Comparison of ENCODE assay signal across 27 mouse cellular contexts in genomic region chr3:96450586-96450896, GRCm38 (mm10). TPM values are rescaled to one million over a fixed set of nuclear protein-coding genes. Genes with fewer than 3 reads are reported as not detected.
A peak's percentile ranks its signal among the peaks of the same experiment; 100 is the strongest.
DNase-seq lines count a peak whose midpoint lies in the region; ATAC-seq and TF ChIP-seq lines count a peak whose summit lies in the region.
"Not testable (repeated sequence)": the region's sequence is repeated elsewhere in the genome, so short reads cannot be mapped to it uniquely, and the experiment has no call there.
"Had no signal": no experiment of that assay in that cellular context is flagged by ENCODE, and none has a peak within 500 bp of the region (broad histone marks: within the 10 kb centered on the region; RNA-seq: fewer than 3 reads in every experiment).

No protein-coding gene starts in this region.

- not testable (repeated sequence) for H3K9me3 ChIP-seq in heart, embryonic 11.5 days (replicated peaks; ENCODE audit: control insufficient read depth, low read length); intestine, embryonic 15.5 days; limb, embryonic 12.5 days; liver, embryonic 14.5 days (ENCODE audit: control insufficient read depth, low read length); liver, postnatal 0 days (ENCODE audit: low read length); stomach, embryonic 15.5 days

- not testable (repeated sequence) for H3K9ac ChIP-seq in heart, embryonic 11.5 days (ENCODE audit: low read depth, low read length); intestine, embryonic 15.5 days; limb, embryonic 12.5 days (replicated peaks); liver, embryonic 14.5 days (replicated peaks); liver, postnatal 0 days (replicated peaks); stomach, embryonic 15.5 days

- DNase-seq in liver, embryonic 14.5 days (ENCODE audit: low read depth in 3 of 3, low spot score in 3 of 3); liver, postnatal 0 days: not testable (repeated sequence)

- not testable (repeated sequence) for TF ChIP-seq CTCF in liver, embryonic 14.5 days (IDR thresholded peaks at IDR 0.05; ENCODE audit: low read depth); liver, postnatal 0 days (IDR thresholded peaks at IDR 0.05; ENCODE audit: low read depth)

- not testable (repeated sequence) for H3K36me3 ChIP-seq in heart, embryonic 11.5 days (ENCODE audit: control insufficient read depth, insufficient read depth, low read length); intestine, embryonic 15.5 days; limb, embryonic 12.5 days; liver, embryonic 14.5 days (replicated peaks; ENCODE audit: control insufficient read depth, insufficient read depth, low read depth); liver, postnatal 0 days (replicated peaks; ENCODE audit: insufficient read depth, low read length); stomach, embryonic 15.5 days

- H3K4me1 ChIP-seq in heart, embryonic 11.5 days (ENCODE audit: control insufficient read depth, insufficient read depth, low read length); intestine, embryonic 15.5 days (replicated peaks); limb, embryonic 12.5 days (replicated peaks); liver, embryonic 14.5 days (replicated peaks; ENCODE audit: control insufficient read depth in 2 of 2, insufficient read depth in 2 of 2, low read length in 1 of 2); liver, postnatal 0 days (ENCODE audit: insufficient read depth); stomach, embryonic 15.5 days: not testable (repeated sequence)

- 0 out of 2 replicates have a peak, but pooled peaks have one; percentile 26 for ATAC-seq in common myeloid progenitor, adult 5-6 weeks (replicated peaks; ENCODE audit: low read depth, poor library complexity, severe bottlenecking)
- peak; percentile 22; the same call in 1 of the 2 replicates for ATAC-seq in heart, embryonic 11.5 days (replicated peaks; ENCODE audit: insufficient number of reproducible peaks, low FRiP score, low TSS enrichment)
- peak; percentile 46; the same call in 1 of the 2 replicates for ATAC-seq in intestine, embryonic 15.5 days
- ATAC-seq in limb, embryonic 12.5 days (ENCODE audit: insufficient number of reproducible peaks, insufficient read depth, low FRiP score, low TSS enrichment, low read depth): peak; percentile 53
- ATAC-seq in liver, embryonic 14.5 days (ENCODE audit: insufficient read depth): peak; percentile 43
- peak; percentile 61 for ATAC-seq in liver, postnatal 0 days
- 0 out of 2 replicates have a peak, but pooled peaks have one; percentile 12 for ATAC-seq in megakaryocyte progenitor cell, adult 5-6 weeks (replicated peaks; ENCODE audit: poor library complexity)
- peak; percentile 21; the same call in 1 of the 2 replicates for ATAC-seq in stomach, embryonic 15.5 days (ENCODE audit: insufficient read depth, low FRiP score, low read depth)

- TF ChIP-seq EP300 in liver, embryonic 14.5 days (IDR thresholded peaks at IDR 0.05; ENCODE audit: low read depth); liver, postnatal 0 days (IDR thresholded peaks at IDR 0.05; ENCODE audit: low read depth): not testable (repeated sequence)

- H3K27me3 ChIP-seq in heart, embryonic 11.5 days (ENCODE audit: control insufficient read depth, insufficient read depth, low read length); intestine, embryonic 15.5 days (replicated peaks); liver, embryonic 14.5 days (ENCODE audit: control insufficient read depth, insufficient read depth, low read length); liver, postnatal 0 days (ENCODE audit: insufficient read depth, low read length); stomach, embryonic 15.5 days (replicated peaks): not testable (repeated sequence)
- H3K27me3 ChIP-seq in limb, embryonic 12.5 days: peaks cover 21% of the 10 kb centered on the region

- H3K4me3 ChIP-seq in heart, embryonic 11.5 days (ENCODE audit: low read depth, low read length); intestine, embryonic 15.5 days (replicated peaks); limb, embryonic 12.5 days (replicated peaks); liver, embryonic 14.5 days (ENCODE audit: insufficient read depth in 1 of 2, low read depth in 2 of 2, low read length in 2 of 2); liver, postnatal 0 days (ENCODE audit: low read depth, low read length); stomach, embryonic 15.5 days (replicated peaks): not testable (repeated sequence)

- not testable (repeated sequence) for H3K27ac ChIP-seq in heart, embryonic 11.5 days (ENCODE audit: low read depth, low read length); intestine, embryonic 15.5 days; limb, embryonic 12.5 days; liver, embryonic 14.5 days; liver, postnatal 0 days (ENCODE audit: low read depth); stomach, embryonic 15.5 days

- H3K4me2 ChIP-seq in heart, embryonic 11.5 days; intestine, embryonic 15.5 days (replicated peaks); limb, embryonic 12.5 days; liver, embryonic 14.5 days (ENCODE audit: low read depth); liver, postnatal 0 days (ENCODE audit: low read depth, low read length); stomach, embryonic 15.5 days: not testable (repeated sequence)

- no CpG with 5 or more reads among the region's 10 CpGs for WGBS in heart, embryonic 11.5 days (ENCODE audit: insufficient replicate concordance)
- WGBS in intestine, embryonic 15.5 days: 0% methylated on average over 1 of the region's 10 CpGs
- 0% methylated on average over 1 of the region's 10 CpGs for WGBS in limb, embryonic 12.5 days
- WGBS in liver, embryonic 14.5 days (ENCODE audit: insufficient replicate concordance): 0% methylated on average over 1 of the region's 10 CpGs
- no CpG with 5 or more reads among the region's 10 CpGs for WGBS in liver, postnatal 0 days (ENCODE audit: insufficient replicate concordance)
- 0% methylated on average over 1 of the region's 10 CpGs for WGBS in stomach, embryonic 15.5 days

RNA-seq across cellular contexts. Expression of gene BC107364, which starts 1.6 kb away (rescaled TPM):
- not detected in 2 replicates for total RNA-seq in common myeloid progenitor, adult 5-6 weeks (2017)
- 0.43 TPM in 1 of 2 replicates, not detected in the other for polyA plus RNA-seq in heart, embryonic 11.5 days (2014; fragmentation: Nextera tagmentation; extraction: Ambion mirVana)
- polyA plus RNA-seq in intestine, embryonic 15.5 days (2015; fragmentation: Nextera tagmentation; extraction: Ambion mirVana): 0.14 and 0.20 TPM in 2 replicates
- polyA plus RNA-seq in limb, embryonic 12.5 days (2016; fragmentation: Nextera tagmentation; extraction: Ambion mirVana): not detected in 2 replicates
- not detected in 2 replicates for polyA plus RNA-seq in liver, embryonic 14.5 days (2012; rRNA removed)
- not detected in 2 replicates for polyA plus RNA-seq in liver, embryonic 14.5 days (2014; fragmentation: Nextera tagmentation; extraction: Ambion mirVana)
- not detected in 2 replicates for polyA plus RNA-seq in liver, postnatal 0 days (2015; fragmentation: Nextera tagmentation; extraction: Ambion mirVana)
- not detected in 2 replicates for total RNA-seq in megakaryocyte progenitor cell, adult 5-6 weeks (2015)
- not detected in 2 replicates for total RNA-seq in megakaryocyte progenitor cell, adult 5-6 weeks (2017)
- polyA plus RNA-seq in stomach, embryonic 15.5 days (2015; fragmentation: Nextera tagmentation; extraction: Ambion mirVana): 0.28 and 0.37 TPM in 2 replicates
- total RNA-seq: adrenal gland, adult 2 months; adrenal gland, postnatal 14 days; adrenal gland, postnatal 4 days; forebrain, postnatal 0 days; gastrocnemius, adult 2 months; gastrocnemius, postnatal 14 days; gastrocnemius, postnatal 4 days; heart, adult 8-10 months; heart, postnatal 25 days; hematopoietic stem cell, adult 5-6 weeks; MEL had no signal
- polyA plus RNA-seq: adrenal gland, adult 2 months; cerebellum, adult 2 months; cortical plate, adult 2 months; embryonic facial prominence, embryonic 10.5 days; forebrain, embryonic 11.5 days; forebrain, embryonic 14.5 days; forebrain, postnatal 0 days; frontal cortex, adult 2 months; hindbrain, embryonic 12.5 days; hindbrain, embryonic 15.5 days had no signal
